Mouse (Mus musculus): ENCODE measurements around the gene Slc50a1.

The Slc50a1 gene

GRCm38 (mm10) chr3:89231772-89232275 lies 38.5 kb downstream of the Slc50a1 start:
- no peak for DNase-seq (ENCODE audit: low spot score in 2 of 2)

- no peak for DNase-seq (ENCODE audit: low spot score in 2 of 2)
These were observed 39.0 kb downstream of the Slc50a1 start for GRCm38 (mm10) chr3:89231345-89231744.

- no peak for DNase-seq (ENCODE audit: low spot score in 2 of 2)
These were observed 39.8 kb downstream of the Slc50a1 start for GRCm38 (mm10) chr3:89230561-89230960.

- DNase-seq (ENCODE audit: low spot score in 2 of 2), result no peak
These were observed 41.1 kb downstream of the Slc50a1 start for GRCm38 (mm10) chr3:89229276-89229675.

GRCm38 (mm10) chr3:89228836-89229235 lies 41.5 kb downstream of the Slc50a1 start, which contains the start of gene Muc1:
Gene Muc1, plus strand, starts transcription at chr3:89229057.
- DNase-seq (ENCODE audit: low spot score in 2 of 2), result no peak

- peak; percentile 78 to 88 for DNase-seq (ENCODE audit: low spot score in 2 of 2)
These were observed 42.2 kb downstream of the Slc50a1 start for GRCm38 (mm10) chr3:89228180-89228549.

- DNase-seq (ENCODE audit: low spot score in 2 of 2), result peak; percentile 82 to 88
These were observed 42.8 kb downstream of the Slc50a1 start for GRCm38 (mm10) chr3:89227307-89228179.

- no peak for DNase-seq (ENCODE audit: low spot score in 2 of 2)
These were observed 43.5 kb downstream of the Slc50a1 start, which contains the start of gene Mtx1 for GRCm38 (mm10) chr3:89226900-89227299. Gene Mtx1, minus strand, starts transcription at chr3:89227088.

GRCm38 (mm10) chr3:89226361-89226760 lies 44.0 kb downstream of the Slc50a1 start:
- DNase-seq (ENCODE audit: low spot score in 2 of 2), result no peak

- no peak for DNase-seq (ENCODE audit: low spot score in 2 of 2)
These were observed 44.5 kb downstream of the Slc50a1 start for GRCm38 (mm10) chr3:89225918-89226317.

GRCm38 (mm10) chr3:89225321-89225815 lies 45.0 kb downstream of the Slc50a1 start:
- no peak for DNase-seq (ENCODE audit: low spot score in 2 of 2)

- DNase-seq (ENCODE audit: low spot score in 2 of 2), result no peak
These were observed 45.6 kb downstream of the Slc50a1 start for GRCm38 (mm10) chr3:89224796-89225195.

- DNase-seq (ENCODE audit: low spot score in 2 of 2), result no peak
These were observed 49.2 kb downstream of the Slc50a1 start for GRCm38 (mm10) chr3:89221167-89221566.

- DNase-seq (ENCODE audit: low spot score in 2 of 2), result no peak
These were observed 50.8 kb downstream of the Slc50a1 start for GRCm38 (mm10) chr3:89219546-89219945.

GRCm38 (mm10) chr3:89218271-89218670 lies 52.1 kb downstream of the Slc50a1 start:
- DNase-seq (ENCODE audit: low spot score in 2 of 2), result no peak
